Mouse (Mus musculus) CD4-positive, CD25-positive, alpha-beta regulatory T cell, adult 2 months (primary cell): Measurements from ENCODE around the gene Tspan3.

Experiments
- DNase-seq: peaks from one replicate; pipeline ENCODE4 v3.0.0-alpha.2; 2012; ENCODE audit warnings: low read depth, low spot score

Tspan3 gene

GRCm38 (mm10) chr9:56165377-56165776, at the start of gene Tspan3:
Tspan3 (minus strand) TSS chr9:56165477.
- no peak for DNase-seq

- peak; percentile 74 for DNase-seq
These were observed 48.4 kb upstream of the Tspan3 start for GRCm38 (mm10) chr9:56213451-56214291.

- DNase-seq, result peak; percentile 19
These were observed 43.5 kb upstream of the Tspan3 start for GRCm38 (mm10) chr9:56208817-56209216.

GRCm38 (mm10) chr9:56207516-56207915, 42.2 kb upstream of the Tspan3 start:
- DNase-seq, result no peak

GRCm38 (mm10) chr9:56207083-56207482, 41.8 kb upstream of the Tspan3 start:
- no peak for DNase-seq

- no peak for DNase-seq
These were observed 40.1 kb upstream of the Tspan3 start for GRCm38 (mm10) chr9:56205336-56205735.

- no peak for DNase-seq
These were observed 39.0 kb upstream of the Tspan3 start for GRCm38 (mm10) chr9:56204316-56204715.

GRCm38 (mm10) chr9:56200645-56201314, 35.5 kb upstream of the Tspan3 start:
- peak; percentile 87 for DNase-seq

GRCm38 (mm10) chr9:56200200-56200599, 34.9 kb upstream of the Tspan3 start:
- no peak for DNase-seq

- no peak for DNase-seq
These were observed 31.6 kb upstream of the Tspan3 start for GRCm38 (mm10) chr9:56196921-56197320.

- DNase-seq, result no peak
These were observed 29.9 kb upstream of the Tspan3 start for GRCm38 (mm10) chr9:56195193-56195592.

- DNase-seq, result no peak
These were observed 26.5 kb upstream of the Tspan3 start for GRCm38 (mm10) chr9:56191498-56192455.

- no peak for DNase-seq
These were observed 15.0 kb upstream of the Tspan3 start for GRCm38 (mm10) chr9:56180118-56180781.

- peak; percentile 44 for DNase-seq
These were observed 14.3 kb upstream of the Tspan3 start for GRCm38 (mm10) chr9:56179416-56180117.

- DNase-seq, result no peak
These were observed 12.1 kb upstream of the Tspan3 start for GRCm38 (mm10) chr9:56177354-56177753.

- no peak for DNase-seq
These were observed 10.0 kb upstream of the Tspan3 start for GRCm38 (mm10) chr9:56175316-56175715.

- no peak for DNase-seq
These were observed 2.4 kb upstream of the Tspan3 start for GRCm38 (mm10) chr9:56167690-56168089.

- DNase-seq, result no peak
These were observed 884 bp upstream of the Tspan3 start for GRCm38 (mm10) chr9:56166161-56166560.

- DNase-seq, result peak; percentile 89
These were observed 4.7 kb downstream of the Tspan3 start for GRCm38 (mm10) chr9:56160341-56161141.

- no peak for DNase-seq
These were observed 5.8 kb downstream of the Tspan3 start for GRCm38 (mm10) chr9:56159456-56159855.
